Comparison of ENCODE assay signal across 23 mouse cellular contexts in the genomic region with DNA sequence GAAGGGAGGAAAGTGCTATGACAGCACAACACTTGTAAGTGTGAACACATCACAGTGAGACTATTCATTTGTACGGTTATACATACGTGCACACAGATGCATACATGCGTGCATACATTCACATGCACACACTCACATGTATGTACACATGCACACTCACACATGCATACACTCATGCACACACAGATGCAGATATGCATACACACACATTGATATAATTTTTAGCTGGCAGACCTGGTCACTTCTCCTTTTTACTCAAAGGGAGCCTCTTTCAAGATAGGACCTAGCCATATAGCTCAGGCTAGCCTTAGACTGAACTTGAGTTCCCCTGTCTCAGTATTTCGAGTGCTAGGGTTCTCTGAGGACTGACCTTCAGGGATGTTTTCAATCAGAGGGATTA. TPM values are rescaled to one million over a fixed set of nuclear protein-coding genes. Genes with fewer than 3 reads are reported as not detected.
"Had no signal": no experiment of that assay in that cellular context is flagged by ENCODE, and none has a peak within 500 bp of the region (broad histone marks: within the 10 kb centered on the region; RNA-seq: fewer than 3 reads in every experiment).

No protein-coding gene starts in this region.

- H3K4me2 ChIP-seq: neural tube, embryonic 15.5 days; stomach, embryonic 15.5 days had no signal

- H3K4me3 ChIP-seq: neural tube, embryonic 15.5 days; stomach, embryonic 15.5 days had no signal

- H3K9me3 ChIP-seq: neural tube, embryonic 15.5 days; stomach, embryonic 15.5 days had no signal

- H3K9ac ChIP-seq: neural tube, embryonic 15.5 days; stomach, embryonic 15.5 days had no signal

- H3K4me1 ChIP-seq: neural tube, embryonic 15.5 days; stomach, embryonic 15.5 days had no signal

- H3K36me3 ChIP-seq: neural tube, embryonic 15.5 days; stomach, embryonic 15.5 days had no signal

- H3K27ac ChIP-seq: neural tube, embryonic 15.5 days; stomach, embryonic 15.5 days; stomach, postnatal 0 days had no signal

- H3K27me3 ChIP-seq: neural tube, embryonic 15.5 days; stomach, embryonic 15.5 days had no signal

- DNase-seq: retina, postnatal 1 day; right cerebral cortex, adult 18-20 months; right cerebral cortex, postnatal 14 days; right cerebral cortex, postnatal 25 days; right cerebral cortex, postnatal 4 days; spleen, adult 18-20 months; thymus, adult 18-20 months; thymus, adult 2 months; thymus, postnatal 14 days; thymus, postnatal 25 days; thymus, postnatal 36 days; thymus, postnatal 4 days had no signal

RNA-seq across cellular contexts. Expression of a gene that starts 20.9 kb away (rescaled TPM):
- total RNA-seq: neutrophil, adult 5-6 weeks had no signal
- polyA plus RNA-seq: neural tube, embryonic 14.5 days; neural tube, embryonic 15.5 days; small intestine, adult 2 months; spleen, adult 2 months; stomach, embryonic 14.5 days; stomach, embryonic 15.5 days; stomach, embryonic 16.5 days; thymus, adult 2 months; thymus, postnatal 0 days; urinary bladder, adult 2 months had no signal
